Mouse (Mus musculus) embryonic stem cell, embryonic (primary cell): ENCODE data around the gene Selenov.

Experiments used
- CTCF ChIA-PET, 4 experiments: fragments of 300-600 bp in 2 of 4; fragments of 350-600 bp in 2 of 4; sonication (Branson Sonifier 250); formaldehyde crosslinking; loops; one replicate each; lab custom pipeline; 2022; ENCODE audit warnings: inconsistent platforms in 2 of 4; lab: Charles Lee
- POLR2A ChIA-PET, 4 experiments: fragments of 300-600 bp in 2 of 4; fragments of 350-600 bp in 2 of 4; sonication (Branson Sonifier 250); formaldehyde crosslinking; loops; one replicate each; lab custom pipeline; 2022; ENCODE audit warnings: antibody characterized with exemption in 4 of 4, inconsistent platforms in 1 of 4; lab: Charles Lee

The Selenov gene

GRCm38 (mm10) chr7:28309737-28310136 lies 18.8 kb upstream of the Selenov start:
- POLR2A ChIA-PET, result interaction anchor here in 2 of 4 experiments (0.5 to 2.2 kb wide), 9 partner anchors 8 to 127 kb away, joined by 3 to 11 read pairs (median 3); partner anchors contain the start of genes Dll3 (in 1 of the 2), Gmfg (in 1 of the 2) and Rps16 (in 1 of the 2)
- CTCF ChIA-PET, result no interaction called here

- POLR2A ChIA-PET, result interaction anchor here in 2 of 4 experiments (0.5 to 1.7 kb wide), 5 partner anchors 10 to 44 kb away, joined by 3 to 5 read pairs (median 3); partner anchors contain the start of gene Rps16 (in 1 of the 2)
- CTCF ChIA-PET, result no interaction called here
Observed at GRCm38 (mm10) chr7:28306216-28306615, 15.2 kb upstream of the Selenov start.

- CTCF ChIA-PET, result interaction anchor here in 1 of 4 experiments (0.9 kb wide), 1 partner anchor 18 kb away, joined by 3 read pairs; no protein-coding TSS in a partner anchor
- POLR2A ChIA-PET, result interaction anchor here in 2 of 4 experiments (0.5 to 1.7 kb wide), 6 partner anchors 9 to 45 kb away, joined by 3 to 5 read pairs (median 3); partner anchors contain the start of genes Rps16 (in 1 of the 2) and Supt5 (in 1 of the 2)
Observed at GRCm38 (mm10) chr7:28305641-28306040, 14.7 kb upstream of the Selenov start.

- CTCF ChIA-PET, result interaction anchor here in 3 of 4 experiments (0.6 to 3.4 kb wide), 16 partner anchors 11 to 409 kb away, joined by 3 to 17 read pairs (median 3); partner anchors contain the start of genes Selenov (in 2 of the 3), Eid2 (in 1 of the 3) and Supt5 (in 1 of the 3)
- POLR2A ChIA-PET, result interaction anchor here in 3 of 4 experiments (0.6 to 5.1 kb wide), 39 partner anchors 9 to 944 kb away, joined by 3 to 29 read pairs (median 4); partner anchors contain the start of genes Rps16 (in 3 of the 3), Supt5 (in 3 of the 3), Eid2 (in 2 of the 3) and Med29 (in 2 of the 3)
Observed at GRCm38 (mm10) chr7:28301616-28302433, 10.8 kb upstream of the Selenov start, which contains the start of gene Dll3. Gene Dll3 (minus strand): TSS chr7:28302238.

- ChIA-PET CTCF (interaction anchor here (0.5 to 1.9 kb wide), 39 partner anchors 8 to 791 kb away, joined by 3 to 14 read pairs (median 3); partner anchors contain the start of genes Selenov (in 2 of the 4), Supt5 (in 2 of the 4), Dyrk1b (in 1 of the 4) and Eid2 (in 1 of the 4)), POLR2A (interaction anchor here in 3 of 4 experiments (0.6 to 3.8 kb wide), 21 partner anchors 8 to 316 kb away, joined by 3 to 29 read pairs (median 3); partner anchors contain the start of genes Selenov (in 3 of the 3), Rps16 (in 2 of the 3), Supt5 (in 2 of the 3) and Dyrk1b (in 1 of the 3))
Observed at GRCm38 (mm10) chr7:28298837-28299625, 8.0 kb upstream of the Selenov start.

- POLR2A ChIA-PET, result interaction anchor here in 2 of 4 experiments (0.7 to 1.6 kb wide), 4 partner anchors 28 to 56 kb away, joined by 3 to 7 read pairs (median 4); partner anchors contain the start of genes Rps16 (in 2 of the 2) and Supt5 (in 1 of the 2)
- CTCF ChIA-PET, result interaction anchor here in 1 of 4 experiments (0.7 kb wide), 1 partner anchor 353 kb away, joined by 5 read pairs; no protein-coding TSS in a partner anchor
Observed at GRCm38 (mm10) chr7:28294481-28294880, 3.5 kb upstream of the Selenov start.

- POLR2A ChIA-PET, result interaction anchor here in 3 of 4 experiments (0.6 to 3.9 kb wide), 41 partner anchors 8 to 1902 kb away, joined by 3 to 22 read pairs (median 5); partner anchors contain the start of genes Med29 (in 3 of the 3), Dll3 (in 2 of the 3), Eid2b (in 2 of the 3) and Paf1 (in 2 of the 3)
Observed at GRCm38 (mm10) chr7:28290165-28290564, 821 bp downstream of the Selenov start.

GRCm38 (mm10) chr7:28280630-28281029 lies 10.4 kb downstream of the Selenov start:
- POLR2A ChIA-PET, result interaction anchor here in 2 of 4 experiments (0.7 to 1.6 kb wide), 4 partner anchors 9 to 673 kb away, joined by 3 to 5 read pairs (median 4); partner anchors contain the start of gene Selenov (in 1 of the 2)
- CTCF ChIA-PET, result interaction anchor here in 2 of 4 experiments (0.6 to 1.1 kb wide), 2 partner anchors 10 to 98 kb away, joined by 3 read pairs; partner anchors contain the start of gene Selenov (in 1 of the 2)

More at GRCm38 (mm10) chr7:28290165-28290564, 821 bp downstream of the Selenov start:
- CTCF ChIA-PET, result interaction anchor here in 3 of 4 experiments (0.9 to 2.9 kb wide), 16 partner anchors 9 to 506 kb away, joined by 3 to 17 read pairs (median 7); partner anchors contain the start of genes Dll3 (in 2 of the 3), Eid2b (in 1 of the 3), Gmfg (in 1 of the 3) and Med29 (in 1 of the 3)

- CTCF ChIA-PET, result interaction anchor here in 3 of 4 experiments (0.5 to 4.1 kb wide), 9 partner anchors 9 to 635 kb away, joined by 3 to 17 read pairs (median 3); partner anchors contain the start of genes Eid2 (in 1 of the 3), Gmfg (in 1 of the 3) and Selenov (in 1 of the 3)
Observed at GRCm38 (mm10) chr7:28278279-28278652, 12.7 kb downstream of the Selenov start.

GRCm38 (mm10) chr7:28277615-28278278 lies 13.2 kb downstream of the Selenov start, which contains the start of gene Eid2b:
Gene Eid2b (plus strand): TSS chr7:28277739.
- ChIA-PET POLR2A (interaction anchor here in 2 of 4 experiments (0.6 to 3.6 kb wide), 15 partner anchors 9 to 115 kb away, joined by 3 to 13 read pairs (median 3); partner anchors contain the start of genes Selenov (in 2 of the 2), Dll3 (in 1 of the 2), Eid2 (in 1 of the 2) and Fbl (in 1 of the 2)), CTCF (interaction anchor here in 3 of 4 experiments (0.5 to 4.1 kb wide), 12 partner anchors 8 to 634 kb away, joined by 3 to 17 read pairs (median 3); partner anchors contain the start of genes Dll3 (in 1 of the 3), Eid2 (in 1 of the 3), Gmfg (in 1 of the 3) and Med29 (in 1 of the 3))

More at GRCm38 (mm10) chr7:28278279-28278652, 12.7 kb downstream of the Selenov start:
- POLR2A ChIA-PET, result interaction anchor here in 2 of 4 experiments (0.6 to 3.1 kb wide), 9 partner anchors 8 to 106 kb away, joined by 3 to 11 read pairs (median 3); partner anchors contain the start of genes Selenov (in 2 of the 2), Dll3 (in 1 of the 2) and Supt5 (in 1 of the 2)

- CTCF ChIA-PET, result interaction anchor here in 3 of 4 experiments (0.6 to 4.1 kb wide), 11 partner anchors 8 to 160 kb away, joined by 3 to 17 read pairs (median 3); partner anchors contain the start of genes Dll3 (in 1 of the 3), Eid2 (in 1 of the 3), Gmfg (in 1 of the 3) and Med29 (in 1 of the 3)
- POLR2A ChIA-PET, result interaction anchor here in 2 of 4 experiments (0.6 to 3.6 kb wide), 18 partner anchors 9 to 115 kb away, joined by 3 to 22 read pairs (median 3); partner anchors contain the start of genes Med29 (in 2 of the 2), Paf1 (in 2 of the 2), Selenov (in 2 of the 2) and Dll3 (in 1 of the 2)
Observed at GRCm38 (mm10) chr7:28277237-28277614, 13.8 kb downstream of the Selenov start.

- ChIA-PET POLR2A (interaction anchor here in 2 of 4 experiments (0.8 to 2.1 kb wide), 4 partner anchors 79 to 122 kb away, joined by 3 to 6 read pairs (median 3); partner anchors contain the start of gene Rps16 (in 2 of the 2)), CTCF (interaction anchor here in 3 of 4 experiments (0.6 to 1.2 kb wide), 5 partner anchors 16 to 245 kb away, joined by 3 to 4 read pairs (median 3); partner anchors contain the start of genes Dll3 (in 1 of the 3) and Selenov (in 1 of the 3))
Observed at GRCm38 (mm10) chr7:28271761-28272160, 19.2 kb downstream of the Selenov start.

- ChIA-PET CTCF (interaction anchor here in 2 of 4 experiments (0.5 to 1.4 kb wide), 5 partner anchors 8 to 589 kb away, joined by 3 to 4 read pairs (median 3); partner anchors contain the start of gene Eid2b (in 1 of the 2)), POLR2A (interaction anchor here in 2 of 4 experiments (0.5 to 1.7 kb wide), 6 partner anchors 22 to 1089 kb away, joined by 3 read pairs; partner anchors contain the start of genes Rps16 (in 1 of the 2), Selenov (in 1 of the 2) and Supt5 (in 1 of the 2))
Observed at GRCm38 (mm10) chr7:28269355-28269754, 21.6 kb downstream of the Selenov start.

- CTCF ChIA-PET, result interaction anchor here in 2 of 4 experiments (0.5 to 1.9 kb wide), 7 partner anchors 9 to 71 kb away, joined by 3 to 15 read pairs (median 3); partner anchors contain the start of gene Eid2b (in 2 of the 2)
- POLR2A ChIA-PET, result interaction anchor here in 2 of 4 experiments (0.5 to 1.9 kb wide), 7 partner anchors 8 to 1088 kb away, joined by 3 to 7 read pairs (median 3); partner anchors contain the start of genes Eid2b (in 1 of the 2), Rps16 (in 1 of the 2) and Selenov (in 1 of the 2)
Observed at GRCm38 (mm10) chr7:28268576-28268975, 22.4 kb downstream of the Selenov start.
